ENCODE assay signal across 8 mouse cellular contexts in the genomic region with DNA sequence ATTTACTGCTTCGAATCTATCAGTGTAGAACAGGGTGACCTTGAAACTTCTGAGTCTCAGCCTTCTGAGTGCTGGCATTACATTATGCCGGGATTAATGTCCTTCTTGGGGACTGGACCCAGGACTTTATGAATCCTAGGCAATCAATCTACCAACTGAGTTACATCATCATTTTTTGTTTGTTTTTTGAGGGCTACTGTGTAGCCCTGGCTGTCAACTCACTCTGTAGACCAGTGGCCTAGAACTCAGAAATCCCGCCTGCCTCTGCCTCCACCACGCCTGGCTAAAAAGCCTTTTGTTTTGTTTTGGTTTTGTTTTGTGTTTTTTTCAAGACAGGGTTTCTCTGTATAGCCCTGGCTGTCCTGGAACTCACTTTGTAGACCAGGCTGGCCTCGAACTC. TPM values are rescaled to one million over a fixed set of nuclear protein-coding genes. Genes with fewer than 3 reads are reported as not detected.
DNase-seq lines count a peak whose midpoint lies in the region; ATAC-seq lines count a peak whose summit lies in the region.

No protein-coding gene starts in this region.

- peak overlapping the region; percentile 18; the same call in 1 of the 2 replicates for H3K4me3 ChIP-seq in heart, embryonic 16.5 days (ENCODE audit: low read length)
- peak overlapping the region; percentile 90 for H3K4me3 ChIP-seq in hindbrain, embryonic 14.5 days (replicated peaks; ENCODE audit: low read length)
- peak overlapping the region; percentile 80 for H3K4me3 ChIP-seq in midbrain, embryonic 14.5 days (replicated peaks; ENCODE audit: low read depth, low read length)

- WGBS in heart, embryonic 16.5 days: 61% methylated on average over 5 of the region's 5 CpGs
- 83% methylated on average over 5 of the region's 5 CpGs for WGBS in hindbrain, embryonic 14.5 days
- 91% methylated on average over 5 of the region's 5 CpGs for WGBS in midbrain, embryonic 14.5 days

- no peaks in the 10 kb centered on the region for H3K9me3 ChIP-seq in heart, embryonic 16.5 days (replicated peaks; ENCODE audit: control insufficient read depth, low read length)
- H3K9me3 ChIP-seq in hindbrain, embryonic 14.5 days (ENCODE audit: control insufficient read depth, low read length): no peaks in the 10 kb centered on the region
- H3K9me3 ChIP-seq in midbrain, embryonic 14.5 days (ENCODE audit: control insufficient read depth, low read length): no peaks in the 10 kb centered on the region

- H3K27me3 ChIP-seq in heart, embryonic 16.5 days (ENCODE audit: control insufficient read depth, insufficient read depth, low read length): no peaks in the 10 kb centered on the region
- H3K27me3 ChIP-seq in hindbrain, embryonic 14.5 days (ENCODE audit: control insufficient read depth, insufficient read depth, low read length): no peaks in the 10 kb centered on the region
- H3K27me3 ChIP-seq in midbrain, embryonic 14.5 days (ENCODE audit: control insufficient read depth, insufficient read depth, low read length): no peaks in the 10 kb centered on the region

- no peak overlapping the region; the same call in 1 of the 2 replicates for H3K9ac ChIP-seq in heart, embryonic 16.5 days (ENCODE audit: low read length)
- H3K9ac ChIP-seq in hindbrain, embryonic 14.5 days: peak overlapping the region; percentile 93; the same call in 1 of the 2 replicates
- peak overlapping the region; percentile 86; the same call in 1 of the 2 replicates for H3K9ac ChIP-seq in midbrain, embryonic 14.5 days (replicated peaks; ENCODE audit: low read length)

- intact Hi-C loops in heart, postnatal 14 days (cut with DNase I): loop anchor here (5.0 kb wide), 1 partner anchor 44 kb away; no protein-coding TSS in a partner anchor

- peak overlapping the region; percentile 27; the same call in 1 of the 2 replicates for H3K4me2 ChIP-seq in heart, embryonic 16.5 days (ENCODE audit: low read depth, low read length)
- H3K4me2 ChIP-seq in hindbrain, embryonic 14.5 days (replicated peaks): peak overlapping the region; percentile 36
- peak overlapping the region; percentile 73 for H3K4me2 ChIP-seq in midbrain, embryonic 14.5 days (ENCODE audit: low read length)

- peaks cover 9% of the 10 kb centered on the region; the same call in 1 of the 2 replicates for H3K4me1 ChIP-seq in heart, embryonic 16.5 days (ENCODE audit: control insufficient read depth, insufficient read depth, low read length)
- H3K4me1 ChIP-seq in hindbrain, embryonic 14.5 days (replicated peaks; ENCODE audit: control insufficient read depth, insufficient read depth, low read length): peaks cover 15% of the 10 kb centered on the region
- H3K4me1 ChIP-seq in midbrain, embryonic 14.5 days (ENCODE audit: control insufficient read depth, insufficient read depth, low read length): 0 out of 2 replicates have a peak, but pooled peaks cover 3% of the 10 kb centered on the region

- peaks cover 5% of the 10 kb centered on the region; the same call in 1 of the 2 replicates for H3K36me3 ChIP-seq in heart, embryonic 16.5 days (ENCODE audit: control insufficient read depth, insufficient read depth)
- no peaks in the 10 kb centered on the region for H3K36me3 ChIP-seq in hindbrain, embryonic 14.5 days (replicated peaks; ENCODE audit: control insufficient read depth, insufficient read depth)
- no peaks in the 10 kb centered on the region for H3K36me3 ChIP-seq in midbrain, embryonic 14.5 days (ENCODE audit: control insufficient read depth, insufficient read depth, low read length)

- no peak for DNase-seq in heart, postnatal 14 days
- DNase-seq in MN1 (ENCODE audit: low spot score) (peak; percentile 43), adipocyte (ENCODE audit: low spot score) (no peak)
- no peak for DNase-seq in hindbrain, embryonic 14.5 days (ENCODE audit: low spot score)
- DNase-seq in midbrain, embryonic 14.5 days: no peak
- DNase-seq in cerebellum, adult 18-20 months: no peak
- DNase-seq in layer of hippocampus, adult 18-20 months (ENCODE audit: low spot score in 2 of 2): no peak

- no peak for ATAC-seq in heart, embryonic 16.5 days (replicated peaks; ENCODE audit: extremely low read depth, insufficient read depth, low FRiP score)
- ATAC-seq in hindbrain, embryonic 14.5 days (ENCODE audit: low FRiP score): no peak
- no peak for ATAC-seq in midbrain, embryonic 14.5 days (ENCODE audit: low FRiP score, low TSS enrichment)

- peak overlapping the region; percentile 93 for H3K27ac ChIP-seq in heart, embryonic 16.5 days (ENCODE audit: low read length)
- H3K27ac ChIP-seq in hindbrain, embryonic 14.5 days: peak overlapping the region; percentile 98
- H3K27ac ChIP-seq in midbrain, embryonic 14.5 days (replicated peaks; ENCODE audit: low read depth, low read length): peak overlapping the region; percentile 99

RNA-seq across cellular contexts. Expression of a gene that starts 0.7 kb away (rescaled TPM):
- 363 and 415 TPM in 2 replicates for polyA plus RNA-seq in heart, embryonic 16.5 days (2015; fragmentation: Nextera tagmentation; extraction: Ambion mirVana)
- total RNA-seq in heart, postnatal 14 days (2021): 100 to 1,000 TPM; 169 to 184 TPM
- 296 and 302 TPM in 2 replicates for polyA plus RNA-seq in hindbrain, embryonic 14.5 days (2014; fragmentation: Nextera tagmentation; extraction: Ambion mirVana)
- polyA plus RNA-seq in midbrain, embryonic 14.5 days (2014; fragmentation: Nextera tagmentation; extraction: Ambion mirVana): 250 and 272 TPM in 2 replicates
- 100 to 1,000 TPM; 195 to 219 TPM for total RNA-seq in layer of hippocampus, adult 18-20 months (2021)

RNA-seq across cellular contexts. Expression of a gene that starts 22.8 kb away (rescaled TPM):
- 19.5 and 22.1 TPM in 2 replicates for polyA plus RNA-seq in heart, embryonic 16.5 days (2015; fragmentation: Nextera tagmentation; extraction: Ambion mirVana)
- 10 to 100 TPM; 31.8 to 31.9 TPM for total RNA-seq in heart, postnatal 14 days (2021)
- polyA plus RNA-seq in hindbrain, embryonic 14.5 days (2014; fragmentation: Nextera tagmentation; extraction: Ambion mirVana): 8.4 and 9.6 TPM in 2 replicates
- 5.8 and 7.0 TPM in 2 replicates for polyA plus RNA-seq in midbrain, embryonic 14.5 days (2014; fragmentation: Nextera tagmentation; extraction: Ambion mirVana)
- 10 to 100 TPM; 12.6 to 14.4 TPM for total RNA-seq in layer of hippocampus, adult 18-20 months (2021)

Comparison
In these comparisons a context has a peak if more than half of its experiments do, and no peak if none do; other contexts are left out.
1. H3K4me3 ChIP-seq: peak in every context shown above with its lines; median percentile 90 in hindbrain, embryonic 14.5 days; 80 in midbrain, embryonic 14.5 days; 18 in heart, embryonic 16.5 days.